Mouse (Mus musculus): ENCODE data around the gene Fam173b.
"Not testable (repeated sequence)": the region's sequence is repeated elsewhere in the genome, so short reads cannot be mapped to it uniquely, and the experiment has no call there.

The Fam173b gene

GRCm38 (mm10) chr15:31601646-31602374 is at the start of gene Fam173b, which contains the start of gene Cct5:
Gene Fam173b (plus strand): TSS chr15:31601852.
Gene Cct5 (minus strand): TSS chr15:31601804.
- peak; percentile 96 to 98 for DNase-seq

DNA sequence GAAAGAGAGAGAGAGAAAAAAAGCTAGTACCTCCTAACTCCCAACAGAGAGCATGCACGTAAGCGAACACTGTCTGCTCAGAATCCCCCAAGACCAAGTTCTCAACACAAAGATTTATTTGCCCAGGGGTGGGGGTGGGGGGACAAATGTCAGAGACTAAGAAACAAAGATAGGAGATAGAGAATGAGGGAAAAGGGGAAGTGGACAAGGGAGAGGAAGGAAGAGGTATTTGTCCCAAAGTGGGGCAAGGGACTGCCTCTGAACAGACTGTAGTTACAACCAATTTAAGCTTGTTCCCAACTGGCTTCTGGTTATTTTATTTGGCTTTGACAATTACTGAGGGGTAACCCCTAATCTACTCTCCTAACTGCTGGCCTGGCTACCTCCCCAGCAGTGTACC is 46.8 kb upstream of the Fam173b start:
- no peak for DNase-seq

DNA sequence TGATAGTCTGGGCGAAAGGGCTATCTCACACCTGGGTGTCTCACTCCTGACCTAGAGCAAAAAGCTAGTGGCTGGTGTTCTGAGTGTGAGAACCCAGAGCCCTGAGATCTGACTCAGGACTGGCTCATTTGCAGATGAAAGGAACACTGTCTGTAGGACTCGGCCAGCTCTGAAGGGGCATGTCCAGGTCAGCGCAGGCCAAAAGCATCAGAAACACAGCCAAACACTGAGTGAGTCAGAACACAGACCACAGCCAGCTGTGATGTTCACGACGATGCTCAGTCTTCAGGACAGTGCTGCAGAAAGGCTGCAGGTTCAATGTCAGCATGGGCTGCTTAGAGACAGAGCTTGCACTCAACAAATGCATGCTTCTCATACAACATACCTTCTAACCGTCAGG is 40.3 kb upstream of the Fam173b start:
- no peak for DNase-seq

- DNase-seq = no peak
Observed at GRCm38 (mm10) chr15:31561976-31562375, 39.7 kb upstream of the Fam173b start.

DNA sequence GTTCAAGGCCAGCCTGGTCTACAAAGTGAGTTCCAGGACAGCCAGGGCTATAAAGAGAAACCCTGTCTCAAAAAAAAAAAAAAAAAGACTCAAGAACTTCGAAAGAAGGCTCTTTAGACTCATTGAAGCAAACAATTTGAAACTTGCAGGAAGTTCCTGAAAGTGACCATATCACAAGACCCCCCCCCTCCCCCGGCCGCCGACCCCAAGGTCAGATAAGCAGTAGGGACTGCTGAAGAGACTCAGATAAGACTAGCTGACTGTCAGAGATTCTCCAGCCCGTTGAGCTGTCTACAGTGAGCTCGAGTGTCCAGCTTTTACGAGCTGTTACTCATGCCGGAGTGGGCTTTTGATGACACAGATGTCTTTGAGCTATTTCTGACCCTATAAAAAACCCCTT is 38.8 kb upstream of the Fam173b start:
- DNase-seq = no peak

DNA sequence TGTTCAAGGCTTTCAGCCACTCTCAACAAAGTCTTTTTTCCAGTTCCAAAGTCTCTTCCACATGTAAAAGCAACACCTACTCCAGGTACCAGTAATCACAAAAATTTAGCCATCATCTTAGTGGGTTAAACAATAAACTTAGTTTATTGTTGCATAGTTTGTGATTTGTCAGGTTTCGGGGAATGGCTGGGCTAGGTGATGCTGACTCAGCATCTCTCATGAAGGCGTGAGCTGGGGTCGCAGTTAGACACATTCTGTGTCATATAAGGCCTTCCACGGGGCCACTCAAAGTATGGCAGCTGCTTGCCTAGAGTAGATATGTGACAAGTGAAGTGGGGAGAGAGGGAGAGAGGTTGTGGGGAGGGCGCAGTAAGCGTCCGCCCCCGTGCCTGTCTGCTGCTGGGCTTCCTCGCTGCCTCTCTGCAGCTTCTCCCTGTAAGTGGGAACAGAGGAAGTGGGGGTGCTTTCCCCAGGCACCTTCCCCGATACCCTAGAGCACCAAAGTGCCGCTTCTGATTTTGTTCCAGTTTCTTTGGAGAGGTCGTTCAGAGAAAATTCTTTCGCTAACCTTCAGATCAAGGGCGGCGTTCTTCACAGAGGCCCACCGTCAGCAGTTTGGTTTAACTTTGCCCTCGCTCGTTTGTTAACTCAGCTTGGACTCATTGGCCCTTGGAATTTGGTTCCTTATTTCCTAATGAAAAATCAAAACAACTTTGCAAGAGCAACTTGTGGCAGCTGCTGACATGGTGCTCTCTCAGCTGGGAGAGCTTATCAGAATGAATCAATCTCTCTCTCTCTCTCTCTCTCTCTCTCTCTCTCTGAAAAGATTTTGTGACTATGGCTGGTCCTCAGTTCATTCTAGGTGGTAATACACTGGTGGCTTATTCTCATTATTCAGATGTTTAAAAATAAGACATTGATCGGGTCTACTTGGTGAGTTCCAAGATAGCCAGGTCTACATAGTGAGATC is 37.8 kb upstream of the Fam173b start:
- DNase-seq = no peak

GRCm38 (mm10) chr15:31565184-31565583 is 36.5 kb upstream of the Fam173b start, which contains the start of gene Cmbl:
Gene Cmbl (plus strand): TSS chr15:31565389.
- DNase-seq = no peak

- no peak for DNase-seq
Observed at GRCm38 (mm10) chr15:31565786-31566185, 35.9 kb upstream of the Fam173b start.

DNA sequence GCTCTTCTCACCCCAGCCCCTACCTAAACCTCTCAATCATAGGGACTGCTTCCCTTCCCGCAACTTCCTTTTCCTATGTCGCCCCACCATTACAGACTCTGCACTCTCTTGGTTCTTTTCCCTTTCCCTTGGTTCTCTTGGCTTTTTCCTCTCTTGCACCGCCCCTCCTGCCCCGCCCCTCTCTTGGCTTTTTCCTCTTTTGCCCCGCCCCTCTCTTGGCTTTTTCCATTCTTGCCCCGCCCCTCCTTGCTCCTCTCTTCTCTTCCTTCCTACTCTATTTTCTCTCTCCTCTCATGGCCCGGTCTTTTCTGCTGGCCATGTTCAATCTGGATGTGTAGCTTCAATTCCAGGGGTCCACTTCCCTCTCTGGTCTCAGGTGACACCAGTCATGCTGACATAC is 34.2 kb upstream of the Fam173b start:
- no peak for DNase-seq

DNA sequence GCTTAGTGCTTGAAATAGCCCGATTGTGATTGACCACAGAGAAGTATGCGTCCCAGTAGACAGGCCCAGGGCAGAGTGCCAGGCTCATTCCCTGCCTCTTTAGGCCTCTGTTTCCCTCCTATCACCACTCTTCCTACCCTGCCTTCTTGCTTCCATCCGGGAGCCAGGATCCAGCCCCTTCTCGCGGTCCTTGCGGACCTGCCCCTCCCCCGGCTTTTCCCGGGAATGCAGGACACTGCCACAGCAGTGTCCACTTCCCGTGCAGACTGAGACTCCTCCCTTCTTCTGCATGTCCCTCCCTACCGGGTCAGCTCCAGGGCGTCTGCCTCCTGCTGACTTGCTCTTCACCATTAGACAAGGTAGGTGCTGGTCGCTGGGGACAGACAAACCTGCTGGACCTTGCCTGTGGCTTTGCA is 33.1 kb upstream of the Fam173b start:
- no peak for DNase-seq

DNA sequence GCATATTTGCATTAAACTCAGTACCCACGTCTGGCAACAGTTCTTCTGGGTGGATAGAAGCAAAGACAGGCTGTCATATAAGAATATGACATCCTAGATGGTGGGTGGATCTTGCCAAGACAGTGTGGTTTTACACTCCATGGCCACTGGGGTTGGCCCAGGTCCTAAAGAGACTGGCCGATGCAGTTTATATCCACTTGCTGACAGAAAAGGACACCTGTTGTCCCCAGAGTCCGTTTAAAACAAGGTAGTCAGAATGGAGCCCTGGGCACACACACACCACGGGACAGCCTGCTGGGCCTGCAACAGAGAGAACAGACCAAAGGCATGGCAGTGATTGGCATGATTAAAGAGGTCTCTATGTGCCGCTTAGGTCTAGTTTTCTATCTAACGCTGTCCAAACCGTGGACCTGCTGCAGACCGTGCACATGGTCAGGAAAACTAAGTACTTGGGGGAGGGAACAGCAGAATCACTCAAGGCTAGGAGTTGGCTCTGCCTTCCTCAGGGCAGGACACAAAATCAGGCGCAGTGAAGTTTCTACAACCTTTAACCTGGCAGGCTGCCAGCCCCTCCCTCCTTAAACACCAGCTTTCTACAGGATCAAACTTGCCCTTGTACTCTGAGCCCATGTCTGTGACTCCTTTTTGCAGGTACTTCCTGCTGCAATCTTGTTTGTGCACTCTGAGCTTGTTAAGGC is 32.2 kb upstream of the Fam173b start:
- DNase-seq = no peak

DNA sequence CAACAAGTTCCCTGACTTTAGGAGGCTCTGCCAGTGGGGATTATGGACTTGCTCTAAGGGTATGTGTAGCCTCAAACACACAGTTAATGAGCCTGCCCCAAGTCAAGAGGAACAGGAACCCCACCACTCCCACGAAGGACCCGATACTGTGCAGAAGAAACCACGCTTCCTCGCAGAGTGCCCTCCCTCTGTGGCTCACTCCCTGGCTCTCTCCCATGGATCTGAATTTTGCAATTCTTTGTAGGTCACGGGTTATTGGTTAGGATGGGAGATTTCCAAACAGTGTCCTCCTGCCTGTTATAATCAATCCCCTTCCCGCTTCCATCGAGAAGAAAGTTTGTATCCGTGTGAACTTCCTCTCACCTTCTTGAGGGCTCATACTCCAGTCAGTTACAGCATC is 30.7 kb upstream of the Fam173b start:
- DNase-seq = no peak

DNA sequence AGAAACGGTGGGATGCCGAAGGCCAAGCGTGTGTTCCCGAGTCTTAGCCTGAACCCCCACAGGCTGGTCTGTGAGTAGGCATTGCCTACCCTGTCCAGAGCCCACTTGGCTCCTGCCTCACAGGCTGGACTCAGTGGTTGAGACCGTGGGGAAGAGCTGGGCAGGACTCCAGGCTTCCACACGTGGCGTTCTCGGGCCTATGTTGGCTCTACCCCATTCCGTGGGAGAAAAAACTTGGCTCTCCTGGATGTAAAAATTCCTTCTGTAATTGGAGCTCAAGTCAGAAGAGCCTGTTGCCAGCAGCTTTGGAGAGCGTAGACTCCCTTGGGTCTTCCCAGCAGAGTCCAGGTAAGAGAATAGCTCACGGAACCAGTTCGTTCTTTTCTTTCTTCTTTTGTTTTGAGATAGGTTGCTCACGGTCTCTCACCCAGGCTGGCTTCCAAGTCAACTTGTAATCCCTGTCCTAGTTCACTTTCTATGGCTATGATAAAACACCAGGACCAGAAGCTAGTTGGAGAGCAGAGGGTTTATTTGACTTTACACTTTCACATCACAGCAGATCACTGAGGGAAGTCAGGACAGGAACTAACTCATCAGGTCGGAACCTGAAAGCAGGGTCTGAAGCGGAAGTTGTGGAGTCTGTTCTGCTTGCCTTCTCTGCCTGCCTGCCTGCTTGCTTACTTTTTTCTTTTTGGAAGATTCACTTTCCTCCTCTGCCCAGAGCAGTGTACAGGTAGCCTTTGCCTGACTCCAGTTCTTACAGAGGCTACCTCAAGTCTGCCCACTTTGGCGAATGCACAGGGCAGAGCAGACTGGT is 29.5 kb upstream of the Fam173b start:
- DNase-seq = no peak

- no peak for DNase-seq
Observed at GRCm38 (mm10) chr15:31573287-31573686, 28.4 kb upstream of the Fam173b start.

GRCm38 (mm10) chr15:31573692-31574091 is 28.0 kb upstream of the Fam173b start:
- no peak for DNase-seq

DNA sequence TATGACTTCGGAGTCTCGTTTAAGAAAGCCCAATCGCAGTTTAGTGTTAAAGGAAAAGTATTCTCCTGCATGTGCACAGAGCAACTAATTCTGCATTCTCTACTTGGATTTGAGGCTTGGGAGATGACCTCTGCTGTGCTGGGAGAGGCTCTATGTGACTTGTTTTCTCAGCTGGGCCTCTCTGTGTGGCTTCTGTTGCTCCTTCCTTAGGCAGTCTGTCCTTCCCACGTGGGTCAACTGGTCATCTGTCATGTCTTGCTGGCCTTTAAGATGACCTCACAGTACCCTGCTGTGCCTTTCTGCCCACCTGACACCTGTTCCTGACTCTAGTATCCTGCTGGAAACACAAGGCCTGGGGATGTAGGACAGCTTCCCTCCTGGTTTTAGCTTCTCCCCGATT is 25.6 kb upstream of the Fam173b start:
- no peak for DNase-seq

DNA sequence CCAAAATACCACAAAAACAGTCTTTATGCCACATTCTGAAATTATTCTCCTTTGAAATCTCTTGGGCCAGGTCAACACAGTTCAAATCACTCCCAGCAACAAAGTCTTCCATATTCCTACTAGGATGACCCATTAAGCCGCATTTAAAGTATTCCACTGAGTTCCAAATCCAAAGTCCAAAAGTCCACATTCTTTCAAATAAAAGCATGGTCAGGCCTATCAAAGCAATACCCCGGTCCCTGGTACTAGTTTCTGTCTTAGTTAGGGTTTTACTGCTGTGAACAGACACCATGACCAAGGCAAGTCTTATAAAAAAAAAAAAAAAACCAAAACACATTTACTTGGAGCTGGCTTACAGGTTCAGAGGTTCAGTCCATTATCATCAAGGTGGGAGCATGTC is 20.6 kb upstream of the Fam173b start:
- DNase-seq = not testable (repeated sequence)

GRCm38 (mm10) chr15:31583304-31584085 is 18.2 kb upstream of the Fam173b start:
- no peak for DNase-seq

DNA sequence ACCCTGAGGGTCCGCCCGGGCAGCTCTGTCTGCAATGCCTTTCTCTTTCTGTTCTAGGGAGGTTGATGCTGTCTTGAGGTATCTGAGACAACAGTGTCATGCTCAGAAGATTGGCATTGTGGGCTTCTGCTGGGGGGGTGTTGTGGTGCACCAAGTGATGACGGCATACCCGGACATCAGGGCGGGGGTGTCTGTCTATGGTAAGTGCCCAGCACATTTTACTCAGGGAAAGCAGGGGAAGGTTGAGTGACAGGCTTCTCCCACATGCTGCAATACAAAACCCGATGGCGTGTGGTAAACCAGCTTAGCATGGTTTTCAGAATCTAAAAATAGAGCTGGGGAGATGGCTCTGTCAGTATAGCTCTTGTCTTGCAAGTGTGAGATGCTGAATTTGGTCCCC is 16.4 kb upstream of the Fam173b start:
- DNase-seq = no peak

DNA sequence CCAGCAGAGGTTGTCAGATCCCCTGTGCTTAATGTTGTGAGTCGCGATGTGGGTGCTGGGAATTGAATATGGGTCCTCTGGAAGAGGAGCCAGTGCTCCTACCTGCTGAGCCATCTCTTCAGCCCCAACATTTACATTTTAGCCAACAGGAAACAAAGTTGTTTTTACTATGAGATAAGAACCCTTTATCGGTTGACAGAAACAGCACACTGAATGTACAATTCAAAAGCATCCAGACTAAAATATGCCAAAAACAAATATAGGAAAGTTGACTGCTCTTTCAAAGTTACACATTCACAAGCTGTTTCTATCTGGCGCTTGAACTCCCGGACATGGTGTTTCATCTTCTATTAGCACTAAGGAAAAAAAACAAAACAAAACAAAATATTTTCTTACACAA is 15.6 kb upstream of the Fam173b start:
- DNase-seq = no peak

DNA sequence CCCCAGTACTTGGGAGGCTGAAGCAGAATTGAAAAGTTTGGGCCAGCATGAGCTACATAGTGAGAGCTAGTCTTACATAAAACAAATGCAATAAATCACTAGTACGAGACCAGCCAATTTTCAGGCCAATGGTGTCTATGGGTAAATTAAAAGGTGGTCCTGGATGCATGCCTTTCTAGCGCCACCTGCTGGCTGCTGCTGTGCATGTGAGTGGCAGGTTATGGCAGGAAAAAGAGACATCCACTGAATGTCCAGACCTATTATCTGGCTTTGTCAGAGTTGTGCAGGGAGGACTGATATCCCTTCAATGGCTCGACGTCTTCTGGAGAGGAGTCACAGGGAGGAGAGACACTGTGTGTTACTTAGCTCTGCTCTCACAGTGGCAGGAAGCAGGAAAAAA is 15.1 kb upstream of the Fam173b start:
- DNase-seq = peak; percentile 65 to 85
